Mouse (Mus musculus) CH12F3 (cell line): ENCODE results near the gene Asb7.

Source experiments
- in situ Hi-C: fragments of 300-500 bp; cut with MboI; formaldehyde crosslinking; loops from 2 replicates; pipeline ENCODE4 v1.14.3; 2020; ENCODE audit warnings: low sequenced_read_pairs

Asb7 gene

DNA sequence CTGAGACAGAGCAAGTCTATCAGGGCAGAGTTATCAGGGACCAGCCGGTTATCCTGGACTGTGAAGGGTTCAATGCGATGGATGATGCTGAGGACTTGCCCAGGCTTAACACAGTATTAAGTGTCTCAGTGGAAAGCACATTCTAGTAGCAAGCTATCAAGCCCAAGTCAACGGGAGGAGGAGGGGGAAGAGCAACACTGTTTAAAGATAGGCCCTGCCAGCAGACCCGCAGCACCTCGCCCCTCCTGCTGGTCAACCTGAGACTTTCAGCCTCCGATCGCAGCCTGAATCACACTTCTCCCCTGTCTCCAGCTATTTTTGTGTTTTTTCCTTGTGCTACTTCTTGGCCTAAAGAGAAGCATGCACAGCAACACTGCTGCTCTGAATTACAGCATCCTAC is 29.1 kb downstream of the Asb7 start:
- in situ Hi-C loops: loop anchor here (10.0 to 25.0 kb wide), 2 partner anchors 223 to 555 kb away; partner anchors contain the start of genes Aldh1a3 and Chsy1

- in situ Hi-C loops: loop anchor here (5.0 to 25.0 kb wide), 2 partner anchors 218 to 348 kb away; partner anchors contain the start of gene Aldh1a3
These were observed 33.9 kb downstream of the Asb7 start for GRCm38 (mm10) chr7:66655471-66655870.

- in situ Hi-C loops: loop anchor here (25.0 kb wide), 1 partner anchor 216 kb away; the partner anchor contains the start of gene Aldh1a3
These were observed 35.8 kb downstream of the Asb7 start for GRCm38 (mm10) chr7:66653596-66653995.

- in situ Hi-C loops: loop anchor here (25.0 kb wide), 1 partner anchor 215 kb away; the partner anchor contains the start of gene Aldh1a3
These were observed 37.2 kb downstream of the Asb7 start for GRCm38 (mm10) chr7:66652216-66652615.

GRCm38 (mm10) chr7:66650883-66651282 is 38.5 kb downstream of the Asb7 start:
- in situ Hi-C loops: loop anchor here (25.0 kb wide), 1 partner anchor 214 kb away; the partner anchor contains the start of gene Aldh1a3

DNA sequence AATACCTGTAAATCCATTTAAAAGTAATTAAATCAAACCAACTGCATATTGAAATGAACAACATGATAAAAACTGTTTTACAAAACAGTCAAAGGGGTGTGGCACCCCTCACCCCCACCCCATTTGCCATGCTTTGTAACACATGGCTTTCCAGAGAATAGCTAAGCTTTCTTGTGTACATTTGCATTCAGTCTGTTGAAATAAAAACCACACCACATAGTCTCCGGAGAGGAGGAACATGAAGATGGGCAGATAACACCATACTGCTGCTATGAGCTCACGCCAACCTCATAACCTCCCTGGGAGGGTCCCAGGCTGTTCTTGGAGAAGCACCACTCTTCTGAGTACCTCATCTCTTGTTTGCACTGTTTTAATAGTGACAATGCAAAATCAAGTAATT is 40.2 kb downstream of the Asb7 start:
- in situ Hi-C loops: no loop called here

DNA sequence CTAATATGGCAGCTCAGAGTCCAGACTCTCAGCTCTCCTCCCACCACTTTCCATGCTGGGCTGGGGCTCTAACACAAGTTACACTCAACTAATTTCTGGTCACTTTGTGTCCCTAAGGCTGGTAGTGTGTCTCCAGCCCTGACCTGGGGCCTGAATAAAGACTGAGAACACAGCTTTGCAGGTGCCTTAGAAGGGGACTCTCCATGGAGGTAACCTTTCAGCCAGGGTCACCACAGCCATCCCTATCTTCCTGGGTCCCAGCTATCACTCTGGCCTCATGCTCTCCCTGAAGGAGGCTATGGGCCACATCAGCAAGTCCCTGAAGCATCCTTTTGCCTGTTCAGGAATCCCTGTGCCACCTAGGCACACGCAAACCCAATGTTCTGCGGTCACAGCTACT is 43.7 kb downstream of the Asb7 start:
- in situ Hi-C loops: no loop called here

DNA sequence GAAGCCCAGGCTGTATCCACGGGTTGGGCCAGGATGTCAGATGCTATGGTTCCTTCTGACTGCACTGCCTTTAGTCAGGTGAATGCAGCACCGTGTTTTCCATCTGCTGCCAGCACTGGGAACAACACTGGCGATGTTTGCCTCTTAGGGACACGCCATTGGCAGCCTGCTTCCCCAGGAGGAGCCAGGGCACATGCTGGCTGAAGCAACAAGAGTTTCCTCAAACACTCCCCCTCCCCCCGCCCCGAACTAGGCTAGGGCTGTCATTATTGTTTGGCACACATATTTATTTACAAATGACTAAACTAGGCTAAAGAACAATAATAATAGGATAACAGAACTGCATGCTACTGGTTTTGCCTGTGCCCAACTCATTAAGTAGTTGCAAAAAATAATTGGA is 56.0 kb downstream of the Asb7 start:
- in situ Hi-C loops: no loop called here

- in situ Hi-C loops: no loop called here
These were observed 59.1 kb downstream of the Asb7 start for GRCm38 (mm10) chr7:66630154-66630800.

DNA sequence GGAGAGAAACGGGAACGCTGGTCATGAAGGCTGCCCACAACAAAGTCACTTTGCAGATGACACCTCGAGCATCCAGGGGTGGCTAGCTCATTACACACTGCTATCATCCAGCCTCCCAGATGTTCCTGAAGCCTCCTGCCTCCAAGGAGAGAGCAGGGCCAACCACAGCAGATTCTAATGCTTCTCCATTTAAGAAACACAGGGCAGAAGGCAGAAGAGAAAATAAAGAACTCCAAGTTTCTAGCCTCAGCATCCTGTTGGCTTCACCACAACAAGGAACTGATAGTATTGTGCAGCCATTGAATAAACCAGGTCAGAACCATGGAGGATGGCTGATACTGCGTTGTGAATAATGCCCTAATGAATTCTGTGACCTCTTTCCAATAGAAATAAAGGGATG is 60.0 kb downstream of the Asb7 start:
- in situ Hi-C loops: no loop called here

DNA sequence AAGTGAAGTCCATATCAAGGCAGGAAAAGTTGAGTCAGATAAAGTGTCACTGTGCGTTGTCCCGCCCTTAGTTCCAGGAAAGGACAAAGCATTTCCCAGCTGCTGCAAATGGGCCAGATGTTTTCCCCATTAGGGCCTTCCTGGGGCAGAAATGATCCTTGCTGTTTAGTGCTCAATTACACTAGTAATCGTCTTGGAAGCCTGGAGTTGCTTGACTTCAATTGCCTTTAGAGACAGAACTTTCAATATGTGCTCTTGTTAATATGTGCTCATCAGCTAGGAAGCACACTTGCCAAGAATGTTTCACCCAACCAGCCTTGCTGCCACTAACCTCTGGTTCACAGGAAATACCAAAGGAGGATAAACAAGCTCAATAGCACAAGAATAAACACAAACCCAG is 66.0 kb downstream of the Asb7 start:
- in situ Hi-C loops: no loop called here

GRCm38 (mm10) chr7:66601846-66602245 is 87.5 kb downstream of the Asb7 start:
- in situ Hi-C loops: no loop called here

DNA sequence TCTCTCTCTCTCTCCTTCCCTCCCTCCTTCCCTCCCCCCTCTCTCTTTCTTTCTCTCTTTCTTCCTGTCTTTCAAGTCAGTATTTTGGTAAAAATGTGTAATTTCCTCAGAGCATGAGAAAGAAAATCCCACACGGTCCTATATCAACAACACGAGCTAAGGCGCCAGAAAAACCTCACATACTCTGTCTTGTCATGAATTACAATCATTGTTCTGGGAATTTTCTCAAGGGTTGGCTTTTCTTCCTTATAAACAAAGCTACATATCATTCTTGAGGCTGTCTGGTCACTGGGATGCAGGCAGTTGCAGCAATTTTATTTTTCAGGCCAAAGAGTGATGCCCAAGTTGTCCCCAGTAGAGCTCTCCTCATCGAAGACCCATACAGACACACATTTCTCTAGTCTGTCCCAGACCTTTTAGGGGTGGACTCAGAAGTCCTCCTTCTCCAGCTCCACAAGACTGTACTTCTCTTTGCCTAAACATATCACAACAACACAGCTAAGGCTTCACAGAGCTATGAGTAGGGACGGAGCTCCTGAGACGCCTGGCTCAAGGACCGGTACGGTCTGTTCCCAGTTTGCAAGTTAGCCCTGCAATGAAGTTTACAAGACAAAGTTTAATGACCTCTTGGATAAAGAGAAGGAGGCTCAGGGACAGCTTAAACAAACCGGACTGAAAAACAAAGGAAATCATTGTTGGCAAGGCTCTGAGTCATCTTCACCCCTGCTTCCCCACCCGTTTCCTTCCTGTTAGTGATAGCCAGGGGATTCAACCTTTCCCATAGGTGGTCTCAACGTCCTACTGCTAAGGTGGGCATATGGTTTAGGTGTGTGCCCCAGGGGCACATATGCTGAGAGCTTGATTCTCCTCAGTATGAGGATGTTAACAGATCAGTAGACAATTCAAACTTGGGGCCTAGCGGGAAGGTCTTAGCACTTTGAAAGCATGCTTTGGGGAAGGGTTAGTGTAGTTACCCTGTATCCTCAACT is 88.5 kb downstream of the Asb7 start:
- in situ Hi-C loops: no loop called here

- in situ Hi-C loops: no loop called here
These were observed 89.3 kb downstream of the Asb7 start for GRCm38 (mm10) chr7:66600126-66600525.

DNA sequence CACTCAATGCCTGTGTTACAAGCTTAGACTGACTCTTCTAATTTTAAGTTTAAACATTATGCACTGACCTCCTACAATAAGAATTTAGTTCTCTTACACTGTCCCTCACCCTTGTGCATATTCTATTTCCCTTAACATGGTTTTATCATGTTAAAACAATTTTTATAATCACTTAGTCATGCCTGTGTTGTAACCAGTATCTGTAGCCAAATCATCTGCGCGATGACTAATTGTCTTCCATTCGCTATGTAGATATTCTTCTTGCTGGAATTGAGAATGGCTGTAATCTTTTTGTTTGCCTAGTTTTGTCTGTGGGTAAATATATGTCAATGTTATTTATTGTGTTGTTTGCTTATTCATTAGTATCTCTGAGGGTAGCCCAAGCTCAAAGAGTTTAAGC is 91.5 kb downstream of the Asb7 start:
- in situ Hi-C loops: no loop called here
